Mouse (Mus musculus) heart, embryonic 16.5 days (tissue): ENCODE results near the gene Usp47. TPM values are rescaled to one million over a fixed set of nuclear protein-coding genes. Genes with fewer than 3 reads are reported as not detected.

Experiments used
- ATAC-seq: fragments of 200-750 bp; cut with Nextera tagmentation; replicated peaks from 2 replicates; pipeline ENCODE4 v1.8.0; 2017; ENCODE audit warnings: moderate number of reproducible peaks; ENCODE audit not compliant: insufficient read depth, low FRiP score; ENCODE audit errors: extremely low read depth
- H3K27ac ChIP-seq: fragments of 300-500 bp; sonication (generic); 2 replicates; pipeline ENCODE4 v1.5.1; 2014; ENCODE audit warnings: mild to moderate bottlenecking, low read length, control low read depth, moderate library complexity
- H3K27me3 ChIP-seq: fragments of 300-500 bp; sonication (generic); 2 replicates; pipeline ENCODE4 v1.6.1; 2014; ENCODE audit warnings: low read length, mixed read lengths; ENCODE audit not compliant: control insufficient read depth, insufficient read depth
- H3K36me3 ChIP-seq: fragments of 300-500 bp; sonication (generic); 2 replicates; pipeline ENCODE4 v1.6.1; 2014; ENCODE audit not compliant: control insufficient read depth, insufficient read depth
- H3K4me1 ChIP-seq: fragments of 300-500 bp; sonication (generic); 2 replicates; pipeline ENCODE4 v1.6.1; 2014; ENCODE audit warnings: low read length, mixed read lengths; ENCODE audit not compliant: control insufficient read depth, insufficient read depth
- H3K4me2 ChIP-seq: fragments of 300-500 bp; sonication (generic); 2 replicates; pipeline ENCODE4 v1.6.1; 2014; ENCODE audit warnings: low read depth, mild to moderate bottlenecking, control low read depth, low read length
- H3K4me3 ChIP-seq: fragments of 300-500 bp; sonication (generic); 2 replicates; pipeline ENCODE4 v1.5.1; 2014; ENCODE audit warnings: mild to moderate bottlenecking, control low read depth, low read length
- H3K9ac ChIP-seq: fragments of 300-500 bp; sonication (generic); 2 replicates; pipeline ENCODE4 v1.6.1; 2014; ENCODE audit warnings: low read length, control low read depth
- H3K9me3 ChIP-seq: fragments of 300-500 bp; sonication (generic); replicated peaks from 2 replicates; pipeline ENCODE4 v1.6.1; 2016; ENCODE audit warnings: low read length; ENCODE audit not compliant: control insufficient read depth
- WGBS: fragments of 180-500 bp; shearing (Covaris S2); extraction: QIAGEN DNeasy Blood & Tissue Kit; methylation state at CpG from one replicate; pipeline ENCODE4 v1.1.7; 2014; 5-methylcytosine and 5-hydroxymethylcytosine counted together
- polyA plus RNA-seq: library from polyadenylated mRNA; unstranded; fragments of >200 nt; fragmentation: Nextera tagmentation; extraction: Ambion mirVana; gene quantifications from 2 replicates; pipeline ENCODE4 v1.2.1, GENCODE M21; 2015

Gene Usp47
- polyA plus RNA-seq = 56.4 and 62.7 TPM in 2 replicates

- Histone ChIP-seq H3K27me3 (no peaks in the 10 kb centered on the region), H3K4me2 (peak within 1 kb of the TSS; percentile 81), H3K9ac (peak within 1 kb of the TSS; percentile 100), H3K36me3 (no peaks in the 10 kb centered on the region), H3K4me3 (peak within 1 kb of the TSS; percentile 96), H3K4me1 (peaks cover 31% of the 10 kb centered on the region), H3K9me3 (no peaks in the 10 kb centered on the region), H3K27ac (peak within 1 kb of the TSS; percentile 98)
- ATAC-seq = peak; percentile 87
- under 1% methylated on average over 54 of the region's 54 CpGs for WGBS
These were observed at the start of gene Usp47 for GRCm38 (mm10) chr7:112023150-112023600. Gene Usp47 (plus strand): TSS chr7:112023504.

DNA sequence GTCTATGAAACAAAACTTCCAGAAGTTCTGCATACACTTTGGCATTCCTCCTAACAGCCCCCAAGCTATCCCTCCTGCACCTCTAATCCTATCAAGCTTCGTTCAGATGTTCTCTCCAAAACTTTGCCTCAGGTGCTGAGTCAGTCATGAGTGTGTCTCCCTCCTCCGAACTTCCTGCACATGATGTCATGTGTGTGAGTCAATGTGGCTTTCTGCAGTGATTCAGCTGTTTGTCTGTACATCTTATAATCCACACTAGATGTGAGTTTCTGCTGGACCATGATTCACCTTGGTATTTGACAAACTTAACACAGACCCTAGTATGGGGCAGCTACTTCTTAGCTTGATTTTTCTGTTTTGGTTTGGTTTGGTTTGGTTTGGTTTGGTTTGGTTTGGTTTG is 46.9 kb upstream of the Usp47 start:
- Histone ChIP-seq H3K9ac (no peak overlapping the region), H3K27ac (no peak overlapping the region), H3K4me1 (peaks cover 15% of the 10 kb centered on the region), H3K4me2 (no peak overlapping the region), H3K4me3 (no peak overlapping the region), H3K9me3 (no peaks in the 10 kb centered on the region), H3K27me3 (no peaks in the 10 kb centered on the region), H3K36me3 (no peaks in the 10 kb centered on the region)
- no peak for ATAC-seq
- WGBS = 64% methylated on average over 2 of the region's 2 CpGs

- Histone ChIP-seq H3K27me3 (no peaks in the 10 kb centered on the region), H3K9me3 (no peaks in the 10 kb centered on the region), H3K9ac (no peak overlapping the region), H3K4me3 (no peak overlapping the region), H3K4me2 (no peak overlapping the region), H3K36me3 (no peaks in the 10 kb centered on the region), H3K27ac (no peak overlapping the region), H3K4me1 (peaks cover 13% of the 10 kb centered on the region)
- no peak for ATAC-seq
- WGBS = 61% methylated on average over 3 of the region's 3 CpGs
These were observed 45.4 kb upstream of the Usp47 start for GRCm38 (mm10) chr7:111977871-111978270.

- H3K9me3 ChIP-seq = no peaks in the 10 kb centered on the region
- no peak for ATAC-seq
- H3K27ac ChIP-seq = no peak overlapping the region
- no peaks in the 10 kb centered on the region for H3K27me3 ChIP-seq
- WGBS = 91% methylated on average over 15 of the region's 15 CpGs
- H3K4me1 ChIP-seq = peaks cover under 1% of the 10 kb centered on the region; the same call in 1 of the 2 replicates
- H3K4me3 ChIP-seq = no peak overlapping the region
- no peak overlapping the region for H3K9ac ChIP-seq
- no peaks in the 10 kb centered on the region for H3K36me3 ChIP-seq
- no peak overlapping the region for H3K4me2 ChIP-seq
These were observed 41.0 kb upstream of the Usp47 start for GRCm38 (mm10) chr7:111982296-111982695.

- Histone ChIP-seq H3K9me3 (no peaks in the 10 kb centered on the region; the same call in 1 of the 2 replicates), H3K4me3 (no peak overlapping the region), H3K27me3 (no peaks in the 10 kb centered on the region), H3K36me3 (no peaks in the 10 kb centered on the region), H3K4me1 (no peaks in the 10 kb centered on the region), H3K27ac (no peak overlapping the region), H3K9ac (no peak overlapping the region), H3K4me2 (no peak overlapping the region)
- whole genome bisulfite sequencing = 84% methylated on average over 3 of the region's 3 CpGs
- no peak for ATAC-seq
These were observed 38.8 kb upstream of the Usp47 start for GRCm38 (mm10) chr7:111984530-111984929.

GRCm38 (mm10) chr7:111985266-111985665 is 38.0 kb upstream of the Usp47 start:
- Histone ChIP-seq H3K27me3 (no peaks in the 10 kb centered on the region), H3K36me3 (no peaks in the 10 kb centered on the region), H3K4me2 (no peak overlapping the region), H3K4me1 (no peaks in the 10 kb centered on the region), H3K27ac (no peak overlapping the region), H3K9ac (no peak overlapping the region), H3K9me3 (no peaks in the 10 kb centered on the region; the same call in 1 of the 2 replicates), H3K4me3 (no peak overlapping the region)
- 65% methylated on average over 4 of the region's 4 CpGs for WGBS
- ATAC-seq = no peak

DNA sequence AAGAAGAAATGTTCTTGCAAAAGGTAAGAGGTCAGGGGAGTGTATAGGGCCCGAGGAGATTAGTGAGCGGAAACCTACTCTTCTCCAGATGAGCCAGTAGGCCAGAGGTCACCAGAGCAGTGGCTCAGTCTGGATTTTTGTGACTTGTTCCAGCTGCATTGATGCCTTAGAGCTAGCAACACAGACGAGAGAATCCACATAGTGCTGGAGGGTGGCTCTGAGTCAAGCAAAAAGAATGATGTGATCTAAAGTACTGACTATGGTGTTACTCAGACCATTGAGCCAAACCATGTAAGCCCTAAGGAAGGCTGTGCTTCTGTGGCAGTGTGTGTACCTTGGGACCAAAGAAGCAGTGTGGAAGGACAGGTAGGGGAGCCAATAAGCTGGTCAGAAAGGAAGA is 36.4 kb upstream of the Usp47 start:
- no peak overlapping the region for H3K9ac ChIP-seq
- no peaks in the 10 kb centered on the region for H3K27me3 ChIP-seq
- WGBS = 72% methylated on average over 3 of the region's 3 CpGs
- no peak overlapping the region for H3K27ac ChIP-seq
- no peaks in the 10 kb centered on the region for H3K4me1 ChIP-seq
- no peaks in the 10 kb centered on the region; the same call in 1 of the 2 replicates for H3K9me3 ChIP-seq
- no peaks in the 10 kb centered on the region for H3K36me3 ChIP-seq
- ATAC-seq = no peak
- no peak overlapping the region for H3K4me2 ChIP-seq
- H3K4me3 ChIP-seq = no peak overlapping the region

- H3K36me3 ChIP-seq = no peaks in the 10 kb centered on the region
- H3K27me3 ChIP-seq = no peaks in the 10 kb centered on the region
- no peak overlapping the region for H3K9ac ChIP-seq
- 70% methylated on average over 2 of the region's 2 CpGs for WGBS
- no peak overlapping the region for H3K4me3 ChIP-seq
- no peak overlapping the region for H3K27ac ChIP-seq
- H3K4me1 ChIP-seq = peaks cover 15% of the 10 kb centered on the region
- H3K9me3 ChIP-seq = 0 out of 2 replicates have a peak, but pooled peaks cover 3% of the 10 kb centered on the region
- ATAC-seq = no peak
- no peak overlapping the region for H3K4me2 ChIP-seq
These were observed 25.9 kb upstream of the Usp47 start for GRCm38 (mm10) chr7:111997441-111997840.

GRCm38 (mm10) chr7:111998446-111999004 is 24.8 kb upstream of the Usp47 start:
- Histone ChIP-seq H3K4me1 (peaks cover 15% of the 10 kb centered on the region), H3K27ac (peak overlapping the region; percentile 65), H3K9me3 (0 out of 2 replicates have a peak, but pooled peaks cover 3% of the 10 kb centered on the region), H3K36me3 (no peaks in the 10 kb centered on the region), H3K4me2 (peak overlapping the region; percentile 30; the same call in 1 of the 2 replicates), H3K9ac (no peak overlapping the region), H3K27me3 (no peaks in the 10 kb centered on the region), H3K4me3 (no peak overlapping the region)
- ATAC-seq = no peak; the same call in 1 of the 2 replicates
- WGBS = 38% methylated on average over 6 of the region's 6 CpGs
